Mouse (Mus musculus) brain, embryonic 18.5 days (tissue): ENCODE results near the gene Cab39.

Experiments used
- DNase-seq: peaks from one replicate; pipeline ENCODE4 v3.0.0-alpha.2; 2012; ENCODE audit warnings: low read depth, low spot score

Cab39 gene

DNA sequence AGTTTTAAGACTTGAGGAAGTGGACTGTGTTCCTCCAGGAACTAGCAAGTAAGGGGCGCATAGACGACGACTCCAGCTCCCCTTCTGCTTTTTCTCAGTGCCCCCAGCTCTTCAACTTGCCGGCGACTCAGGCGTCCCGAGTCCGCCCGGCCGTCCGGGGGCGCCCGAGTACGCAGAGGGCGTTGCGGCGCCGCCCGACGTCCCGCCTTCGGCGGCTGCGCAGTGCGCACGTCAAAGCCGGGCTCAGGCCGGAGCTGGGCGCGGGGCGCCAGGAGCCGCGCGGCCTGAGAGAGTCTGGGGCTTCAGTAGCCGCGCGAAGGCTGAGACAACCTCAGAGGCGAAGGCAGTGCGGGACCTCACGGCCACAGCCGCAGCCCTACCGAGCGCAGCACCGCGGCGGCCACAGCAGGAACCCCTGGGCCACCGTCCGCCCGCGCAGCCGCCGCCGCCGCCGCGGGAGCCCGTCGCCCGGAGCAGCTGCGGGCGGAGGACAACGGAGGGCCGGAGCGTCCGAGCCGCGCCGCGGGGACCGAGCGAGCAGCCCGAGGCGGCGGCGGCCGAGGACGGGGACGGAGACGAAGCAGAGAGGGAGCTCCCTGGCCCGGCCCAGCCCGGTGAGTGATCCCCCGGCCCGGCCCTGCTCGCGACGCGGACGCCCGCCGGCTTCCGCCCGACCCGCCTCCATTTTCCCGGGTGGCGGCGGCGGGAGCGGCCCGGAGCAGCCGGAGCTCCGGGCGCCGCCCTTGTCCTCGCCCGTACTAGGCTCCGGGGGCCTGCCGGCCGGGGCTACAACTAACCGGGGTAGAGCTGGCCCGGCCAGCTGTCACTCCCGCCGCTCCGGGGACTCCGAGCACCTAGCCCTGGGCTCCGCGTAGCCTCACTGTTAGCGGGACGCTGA lies at the start of gene Cab39:
Cab39 (plus strand) TSS at position 234 of the 898 bp plus-strand sequence.
- DNase-seq, result peak; percentile 72

DNA sequence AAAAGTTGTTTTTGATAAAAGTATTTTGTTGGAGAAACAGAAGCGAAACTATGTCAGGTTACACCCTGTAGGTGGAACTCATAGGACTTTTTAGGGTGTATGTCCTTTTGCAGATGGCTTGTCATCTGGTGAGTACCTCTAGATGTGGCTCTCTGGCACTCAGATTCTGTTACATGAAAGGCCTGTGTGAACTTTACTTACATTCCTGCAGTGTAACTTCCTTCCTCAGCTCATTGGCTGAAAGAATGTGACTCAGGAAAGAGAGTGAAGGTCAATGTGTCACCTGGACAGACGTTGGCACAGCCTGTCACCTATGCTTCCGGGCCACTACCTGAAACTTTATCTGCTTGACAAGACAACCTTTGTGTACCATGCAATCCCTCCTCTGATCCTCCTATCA lies 48.7 kb upstream of the Cab39 start:
- no peak for DNase-seq

DNA sequence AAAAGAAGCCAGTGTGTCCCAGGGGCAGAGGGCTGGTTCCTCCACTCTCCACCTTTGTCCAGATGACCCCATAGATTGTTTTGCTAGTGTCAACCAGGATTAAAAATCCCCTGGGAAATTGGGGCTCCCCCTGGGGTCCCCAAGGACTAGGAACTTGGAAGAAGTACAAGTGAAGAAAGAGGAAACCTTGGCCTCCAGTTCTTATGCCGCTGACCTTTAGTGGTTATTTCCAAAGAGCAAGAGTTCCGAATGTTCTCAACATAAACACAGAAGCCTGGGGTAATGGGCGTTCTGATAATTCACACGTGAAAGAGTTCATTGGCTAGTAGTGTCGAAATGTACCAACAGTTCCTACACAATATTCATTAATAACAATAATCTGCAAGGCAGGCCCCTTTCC lies 46.7 kb upstream of the Cab39 start:
- no peak for DNase-seq

DNA sequence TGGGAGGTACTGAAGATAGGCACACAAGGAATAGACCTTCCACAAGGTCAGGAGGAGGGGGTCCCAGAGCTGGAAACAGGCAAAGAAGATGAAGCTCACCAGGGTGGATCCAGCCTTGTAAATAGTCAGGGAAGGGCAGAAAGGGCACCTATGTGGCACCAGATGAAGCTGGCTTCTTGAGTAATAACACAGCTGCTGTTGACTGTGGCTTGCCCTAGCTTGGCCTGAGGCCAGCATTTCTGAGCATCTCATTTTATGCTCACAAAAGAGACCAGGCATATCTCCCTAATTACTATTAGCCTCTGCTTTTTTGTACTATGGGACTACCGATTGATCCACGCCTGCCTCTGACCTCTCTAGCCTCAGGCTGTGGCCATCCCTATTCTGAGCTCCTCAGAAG lies 43.4 kb upstream of the Cab39 start:
- no peak for DNase-seq

DNA sequence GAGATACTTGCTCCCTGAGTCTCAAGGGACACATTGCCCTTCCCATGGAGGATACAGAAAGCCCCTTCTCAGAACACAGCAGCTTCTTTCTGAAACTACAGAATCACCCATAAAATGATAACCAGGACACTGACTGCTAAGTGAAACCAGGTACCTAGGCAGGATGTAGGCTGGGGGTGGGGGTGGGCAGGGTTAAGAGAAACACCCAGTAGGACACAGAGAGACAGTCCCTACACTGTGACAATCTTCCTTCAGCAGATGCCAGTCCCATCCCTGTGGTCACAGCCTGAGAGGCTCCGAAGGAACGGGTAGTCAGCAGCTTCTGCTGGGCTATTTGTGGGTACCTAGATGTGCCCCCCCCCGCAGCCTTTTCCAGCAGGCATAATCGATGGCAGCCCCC lies 42.6 kb upstream of the Cab39 start:
- no peak for DNase-seq

DNA sequence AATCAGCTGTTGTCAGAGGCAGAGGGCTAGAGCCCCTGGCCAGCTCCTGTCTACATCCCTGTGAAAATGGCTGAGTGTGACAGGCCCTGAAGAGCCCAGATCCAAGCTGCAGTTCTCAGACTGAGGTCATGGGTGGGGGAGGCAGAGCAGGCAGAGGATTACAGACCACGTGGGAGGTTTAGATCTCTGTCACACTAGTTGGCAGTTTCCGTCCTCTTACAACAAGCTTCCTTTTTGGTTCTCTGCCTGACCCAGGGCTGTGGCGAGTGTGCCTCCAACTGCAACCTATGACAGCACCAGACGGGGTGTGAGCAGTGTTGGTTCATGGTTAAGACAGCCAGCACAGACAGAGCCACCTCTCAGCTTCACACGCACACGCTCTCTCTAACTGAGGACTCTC lies 41.7 kb upstream of the Cab39 start:
- DNase-seq, result no peak

- DNase-seq, result no peak
Observed at GRCm38 (mm10) chr1:85751932-85752680, 41.1 kb upstream of the Cab39 start.

- no peak for DNase-seq
Observed at GRCm38 (mm10) chr1:85757531-85758230, 35.6 kb upstream of the Cab39 start.

DNA sequence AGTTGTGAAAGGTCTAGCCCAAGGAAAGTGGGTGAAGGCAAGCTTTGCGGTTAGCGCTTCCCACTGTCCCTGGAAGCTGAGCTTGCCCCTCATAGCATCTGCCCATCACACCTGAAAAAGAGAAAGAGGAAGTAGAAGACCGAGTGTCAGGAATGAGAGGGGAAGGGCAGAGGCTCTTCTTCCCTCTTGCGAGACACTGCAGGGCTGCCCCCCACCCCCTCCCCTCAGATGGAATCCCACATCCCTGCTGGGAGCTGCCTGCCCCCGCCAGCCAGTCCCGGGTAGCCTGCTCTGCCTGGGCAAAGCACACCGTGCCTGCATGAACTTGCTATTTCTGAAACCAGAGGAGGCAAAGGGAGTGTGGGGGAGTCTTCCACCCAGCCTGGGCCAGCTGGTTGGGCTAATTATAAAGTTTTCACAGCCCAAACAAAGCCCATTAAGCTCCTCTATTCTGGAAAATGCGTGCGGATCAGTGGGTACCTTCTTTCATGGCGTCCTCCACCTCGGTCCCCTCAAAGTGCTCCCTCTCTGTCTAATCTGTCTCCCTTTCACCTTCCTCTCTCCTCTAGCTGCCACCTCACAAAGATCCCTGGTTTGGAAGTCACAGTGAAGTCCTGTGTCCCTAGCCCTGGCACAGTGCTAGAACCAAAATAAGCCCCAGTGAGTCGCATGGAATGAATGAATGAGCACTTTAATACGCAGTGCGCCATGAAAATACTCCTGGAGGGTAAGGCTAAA lies 34.8 kb upstream of the Cab39 start:
- no peak for DNase-seq

DNA sequence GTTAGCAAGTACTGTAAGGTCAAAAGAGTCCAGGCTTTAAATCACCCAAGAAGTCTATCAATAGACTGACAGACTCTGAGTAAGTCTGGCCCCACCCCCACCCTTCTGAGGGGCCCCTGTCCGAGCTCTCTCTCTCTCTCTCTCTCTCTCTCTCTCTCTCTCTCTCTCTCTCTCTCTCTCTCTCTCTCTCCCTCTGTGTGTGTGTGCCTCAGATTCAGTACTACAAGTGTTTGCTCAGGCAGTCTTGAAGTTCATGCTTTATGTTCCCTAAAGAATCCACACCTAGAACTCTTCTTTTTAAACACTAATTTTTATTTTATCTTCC lies 34.3 kb upstream of the Cab39 start:
- DNase-seq, result no peak

GRCm38 (mm10) chr1:85761665-85762064 lies 31.6 kb upstream of the Cab39 start:
- no peak for DNase-seq

DNA sequence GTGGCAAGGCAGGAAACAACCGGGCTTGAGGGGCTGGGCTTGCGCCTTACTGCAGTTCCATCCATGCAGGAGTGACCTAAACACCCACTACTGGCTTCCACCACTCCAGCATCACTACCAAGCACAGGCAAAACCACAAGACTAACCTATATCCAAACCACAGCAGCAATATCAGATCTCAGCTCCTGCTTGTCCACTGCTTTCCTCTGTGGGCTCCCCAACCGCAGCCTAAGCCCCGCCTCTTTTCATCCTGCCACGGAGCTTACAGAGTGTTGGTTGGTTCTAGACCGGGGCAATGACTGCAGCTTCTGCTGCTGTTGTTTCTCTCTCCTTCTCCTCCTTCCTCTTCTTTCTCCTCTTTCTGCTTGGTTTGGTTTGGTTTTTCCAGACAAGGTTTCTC lies 29.9 kb upstream of the Cab39 start:
- no peak for DNase-seq

- DNase-seq, result no peak
Observed at GRCm38 (mm10) chr1:85764291-85764690, 28.9 kb upstream of the Cab39 start.

DNA sequence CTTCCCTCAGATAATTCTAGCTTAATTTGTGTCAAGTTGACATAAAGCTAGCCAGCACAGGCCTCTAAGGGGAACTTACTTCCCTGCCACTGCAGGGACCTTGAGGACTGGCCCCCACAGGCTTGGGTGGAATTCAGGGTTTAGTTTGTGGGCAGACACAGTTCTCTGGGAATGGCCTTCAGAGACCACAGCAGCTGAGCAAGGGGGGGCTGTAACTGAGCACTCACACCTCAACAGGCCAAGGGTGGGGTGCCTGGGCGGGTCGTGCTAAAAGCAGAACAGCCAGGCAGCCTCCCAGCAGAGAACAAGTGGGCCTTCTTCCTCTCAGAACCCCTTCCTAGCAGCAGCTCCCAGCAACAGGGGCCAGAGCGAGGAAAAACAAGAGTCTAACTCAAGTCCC lies 27.1 kb upstream of the Cab39 start:
- no peak for DNase-seq

DNA sequence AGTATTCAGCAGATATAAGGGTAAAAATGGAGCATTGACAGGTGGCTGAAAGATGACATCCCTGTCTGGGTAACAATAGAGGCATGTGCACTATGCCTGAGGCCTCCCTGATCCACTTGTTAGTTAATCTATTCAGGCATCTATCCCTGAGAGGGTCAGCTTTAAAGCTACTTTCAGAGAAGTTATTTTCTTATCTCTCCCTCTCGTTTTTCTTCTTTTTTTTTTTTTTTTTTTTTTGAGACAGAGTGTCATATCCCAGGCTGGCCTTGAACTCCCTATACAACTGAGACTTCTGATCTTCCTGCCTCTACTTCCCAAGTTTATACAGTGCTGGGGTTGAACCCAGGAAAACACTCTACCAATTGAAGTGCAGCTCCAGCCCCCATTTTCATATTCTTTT lies 25.5 kb upstream of the Cab39 start:
- no peak for DNase-seq

DNA sequence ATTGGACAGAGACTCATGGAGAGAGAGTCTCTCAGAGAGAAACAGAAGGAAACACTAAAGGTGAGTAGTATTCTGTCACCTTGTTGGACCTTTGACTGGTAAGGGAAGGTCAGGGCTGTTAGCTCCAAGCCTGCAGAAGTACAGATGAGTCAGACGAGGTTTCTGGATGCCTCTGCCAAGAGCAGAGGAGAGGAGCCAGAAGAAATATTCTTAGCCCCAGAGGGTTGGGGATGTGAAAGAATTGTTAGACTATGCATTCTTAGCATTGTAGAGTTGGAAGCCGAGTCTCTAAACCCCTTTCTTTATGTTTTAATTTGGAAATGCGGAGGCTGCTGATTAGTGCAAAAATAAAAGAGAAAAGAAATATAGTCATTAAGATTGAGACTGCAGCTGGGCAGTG lies 21.3 kb upstream of the Cab39 start:
- no peak for DNase-seq

DNA sequence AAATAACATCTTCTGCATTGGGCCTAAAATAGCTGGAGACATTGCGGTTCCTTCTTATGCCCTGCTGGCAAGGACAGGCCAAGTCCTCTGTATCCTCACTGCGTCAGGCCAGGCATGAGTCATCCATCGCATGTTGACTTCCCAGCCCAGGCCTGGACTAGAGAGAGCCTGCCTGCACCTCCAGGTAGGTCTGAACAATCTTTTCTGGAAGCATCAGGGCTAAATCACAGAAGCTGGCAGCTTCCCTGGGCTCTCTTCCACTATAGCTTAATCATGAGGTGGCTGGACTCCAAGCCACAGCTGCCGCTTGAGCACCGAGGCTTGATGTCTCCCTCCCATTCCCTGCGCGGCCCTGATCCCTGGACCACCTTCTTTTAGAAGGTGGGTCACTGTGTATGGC lies 18.1 kb upstream of the Cab39 start:
- DNase-seq, result no peak

GRCm38 (mm10) chr1:85776154-85776553 lies 17.1 kb upstream of the Cab39 start:
- no peak for DNase-seq

DNA sequence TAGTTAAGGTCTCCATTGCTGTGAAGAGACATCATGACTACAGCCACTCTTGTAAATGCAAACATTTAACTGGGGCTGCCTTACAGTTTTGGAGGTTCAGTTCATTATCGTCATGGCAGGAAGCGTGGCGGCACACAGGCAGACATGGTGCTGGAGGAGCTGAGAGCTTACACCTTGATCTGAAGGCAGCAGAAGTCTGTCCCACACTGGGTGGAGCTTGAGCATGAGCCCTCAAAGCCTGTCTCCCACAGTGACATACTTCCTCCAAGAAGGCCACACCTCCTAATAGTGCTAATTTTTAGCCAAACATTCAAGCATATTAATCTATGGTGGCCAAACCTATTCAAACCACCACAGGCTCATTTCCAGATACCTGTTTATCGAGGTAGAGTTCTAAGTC lies 14.8 kb upstream of the Cab39 start, which contains the start of gene A630001G21Rik:
A630001G21Rik (minus strand) TSS at position 208 of the 400 bp plus-strand sequence.
- no peak for DNase-seq

DNA sequence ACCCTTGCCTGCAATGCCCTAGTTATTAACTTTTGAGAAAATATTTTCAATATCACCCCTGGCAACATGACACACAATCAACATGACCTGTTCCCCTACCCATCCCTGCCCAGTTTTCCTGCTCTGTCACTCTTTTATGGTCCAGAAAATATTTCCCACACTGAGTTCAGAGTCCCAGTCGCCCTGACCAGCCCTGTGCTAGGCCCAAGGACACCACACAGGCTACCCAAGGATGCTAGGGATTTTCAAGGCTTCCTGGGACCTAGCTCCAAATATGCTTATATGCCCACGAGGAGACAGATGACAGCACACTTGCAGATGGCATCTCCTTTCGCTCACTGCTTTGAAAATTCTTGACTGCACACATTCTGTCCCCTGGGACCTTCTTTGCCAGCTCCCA lies 14.2 kb upstream of the Cab39 start:
- no peak for DNase-seq

- DNase-seq, result no peak
Observed at GRCm38 (mm10) chr1:85779428-85780180, 13.6 kb upstream of the Cab39 start.
